Mouse (Mus musculus) cerebellum, adult 2 months (tissue): ENCODE measurements around the gene Prss57.

Experiments used
- CTCF ChIP-seq: fragments of 200-500 bp; IDR thresholded peaks from 2 replicates; pipeline ENCODE4 v1.5.1; 2011; ENCODE audit warnings: low read depth, mild to moderate bottlenecking, control low read depth, low read length, moderate library complexity, borderline replicate concordance; ENCODE audit not compliant: insufficient read depth
- POLR2A ChIP-seq: fragments of 200-500 bp; IDR thresholded peaks from 2 replicates; pipeline ENCODE4 v1.6.1; 2011; ENCODE audit warnings: low read length, control low read depth, borderline replicate concordance; ENCODE audit not compliant: insufficient read depth

- TF ChIP-seq POLR2A (no peak), CTCF (no peak)
Measured at GRCm38 (mm10) chr10:79733847-79734246, 56.9 kb downstream of the Prss57 start.
